Mouse (Mus musculus): Measurements from ENCODE around the gene Dazl.
"Not testable (repeated sequence)": the region's sequence is repeated elsewhere in the genome, so short reads cannot be mapped to it uniquely, and the experiment has no call there.

Dazl gene

DNA sequence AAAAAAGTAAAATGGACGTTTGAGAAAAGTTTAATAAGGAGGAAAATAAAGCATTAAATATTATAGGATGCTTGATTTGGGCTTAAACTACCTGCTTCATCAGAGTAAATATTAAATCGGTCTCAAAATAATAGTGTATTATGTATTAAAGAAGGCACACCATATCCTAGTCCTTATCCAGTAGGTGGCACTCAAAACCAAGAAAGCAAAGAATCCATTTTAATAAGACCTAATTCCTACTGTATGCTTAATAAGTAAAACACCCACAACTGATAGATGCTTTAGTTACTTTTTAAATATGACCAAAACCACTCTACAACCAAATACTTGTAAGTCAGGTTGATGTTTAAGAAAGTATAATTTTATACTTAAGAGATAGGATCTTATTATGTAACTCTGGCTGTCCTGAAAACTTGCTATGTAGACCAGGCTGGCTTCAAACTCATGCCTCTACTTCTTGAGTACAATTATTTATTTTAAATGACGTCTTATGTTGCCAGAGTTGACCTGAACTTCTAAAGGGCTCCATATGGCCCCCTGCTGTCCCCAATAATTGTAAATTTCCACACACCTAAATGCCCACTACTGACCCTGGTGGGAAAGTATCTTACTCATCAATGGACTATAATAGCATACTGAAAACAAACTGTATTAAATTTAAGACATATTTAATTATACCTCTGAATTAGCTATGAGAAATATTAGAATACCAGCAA lies 1.8 kb downstream of the Dazl start:
- no peak for DNase-seq (ENCODE audit: low read depth in 2 of 2, low spot score in 2 of 2)

- no peak for DNase-seq (ENCODE audit: low read depth in 2 of 2, low spot score in 2 of 2)
These were observed 8.6 kb downstream of the Dazl start for GRCm38 (mm10) chr17:50284845-50285244.

DNA sequence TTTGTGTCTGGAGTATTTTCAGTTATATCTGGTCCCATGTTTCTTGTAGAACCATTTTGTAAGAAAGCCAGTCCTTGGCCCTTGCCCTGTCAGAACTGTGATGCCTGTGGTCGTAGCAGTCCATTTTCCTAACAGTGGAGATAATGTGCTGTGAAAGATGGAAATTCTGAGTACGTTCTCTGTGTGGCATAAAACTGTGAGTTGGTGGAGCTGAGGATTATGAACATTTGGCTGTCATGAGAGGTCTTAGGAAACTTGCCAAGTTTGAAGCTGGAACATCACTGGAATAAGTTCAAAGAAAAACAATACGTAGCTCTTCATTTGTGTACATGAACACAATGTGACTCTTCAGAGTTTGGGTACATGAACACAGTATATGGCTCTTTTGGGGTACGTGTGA lies 31.8 kb downstream of the Dazl start:
- not testable (repeated sequence) for DNase-seq (ENCODE audit: low read depth in 2 of 2, low spot score in 2 of 2)

DNA sequence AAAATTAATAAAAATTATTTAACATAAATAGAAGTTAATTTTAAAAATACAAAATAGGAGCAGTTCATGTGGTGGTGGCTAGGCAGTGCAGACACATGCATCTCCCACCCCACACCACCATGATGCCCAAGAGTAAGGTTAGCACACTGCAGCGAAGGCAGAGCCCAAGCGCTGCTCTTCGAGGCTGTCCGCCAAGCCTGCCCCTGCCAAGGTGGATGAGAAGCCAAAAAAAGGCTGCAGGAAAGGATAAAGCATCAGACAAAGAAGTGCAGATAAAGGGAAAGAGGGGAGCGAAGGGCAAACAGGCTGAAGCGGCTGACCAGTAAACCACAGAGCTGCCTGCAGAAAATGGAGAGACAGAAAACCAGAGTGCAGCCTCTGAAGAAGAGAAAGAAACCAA lies 32.6 kb downstream of the Dazl start:
- no peak for DNase-seq (ENCODE audit: low read depth in 2 of 2, low spot score in 2 of 2)

DNA sequence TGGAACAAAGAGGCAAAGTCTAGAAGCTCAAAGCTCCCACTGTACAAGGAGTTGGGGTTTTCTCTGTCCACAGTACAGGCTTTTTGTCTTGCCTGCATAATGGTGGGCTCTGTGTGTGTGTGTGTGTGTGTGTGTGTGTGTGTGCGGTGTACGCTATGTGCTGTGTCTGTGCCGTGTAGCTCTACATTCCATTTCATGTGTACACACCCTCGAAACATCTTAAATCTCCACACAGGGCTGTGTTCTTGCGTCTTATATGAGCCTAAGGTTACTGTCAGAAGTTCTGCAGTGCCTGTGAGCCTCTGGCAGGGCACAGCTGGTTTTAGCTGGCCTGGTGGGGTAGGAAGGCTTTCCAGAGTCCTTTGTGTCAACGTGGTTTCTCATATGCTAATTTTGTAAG lies 46.8 kb downstream of the Dazl start:
- no peak for DNase-seq (ENCODE audit: low read depth in 2 of 2, low spot score in 2 of 2)

DNA sequence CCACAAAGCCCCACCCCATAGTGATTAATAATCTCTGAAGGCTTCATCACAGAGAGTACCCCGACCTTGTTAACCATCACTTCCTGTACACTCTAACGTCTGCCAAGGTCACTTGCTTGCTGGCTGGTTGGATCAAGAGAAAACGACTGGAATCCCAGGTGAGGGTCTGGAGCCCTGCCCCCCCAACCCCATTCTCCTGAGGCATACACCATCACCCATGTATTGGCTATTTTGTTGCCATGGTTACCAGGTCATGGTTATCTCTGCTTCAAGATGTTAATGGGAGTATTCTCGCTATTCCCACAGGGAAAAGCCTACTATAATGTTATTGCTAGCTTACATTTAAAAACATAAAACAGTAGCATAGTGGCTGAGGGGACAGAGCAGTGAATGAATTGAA lies 48.8 kb downstream of the Dazl start:
- DNase-seq (ENCODE audit: low read depth in 2 of 2, low spot score in 2 of 2), result no peak

DNA sequence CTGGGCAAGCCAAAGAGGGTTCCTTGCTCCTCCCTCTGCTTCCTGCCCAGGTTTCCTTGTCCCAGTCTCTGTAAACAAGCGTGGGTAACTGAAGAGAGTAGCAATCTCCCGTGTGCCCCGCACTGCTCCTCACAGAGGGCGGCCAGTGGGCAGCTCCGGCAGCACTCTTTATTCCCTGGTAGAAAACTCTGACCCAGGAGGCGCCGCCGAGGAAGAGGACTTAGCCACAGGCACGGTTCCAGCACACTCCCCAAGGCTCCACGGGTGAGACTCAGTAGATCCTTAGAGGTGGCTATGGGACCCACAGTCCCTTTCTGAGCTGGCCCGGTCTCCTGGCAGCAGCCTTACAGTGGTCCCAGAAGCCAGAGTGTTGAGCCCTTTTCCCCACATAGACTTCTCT lies 50.1 kb downstream of the Dazl start:
- DNase-seq (ENCODE audit: low read depth in 2 of 2, low spot score in 2 of 2), result no peak

DNA sequence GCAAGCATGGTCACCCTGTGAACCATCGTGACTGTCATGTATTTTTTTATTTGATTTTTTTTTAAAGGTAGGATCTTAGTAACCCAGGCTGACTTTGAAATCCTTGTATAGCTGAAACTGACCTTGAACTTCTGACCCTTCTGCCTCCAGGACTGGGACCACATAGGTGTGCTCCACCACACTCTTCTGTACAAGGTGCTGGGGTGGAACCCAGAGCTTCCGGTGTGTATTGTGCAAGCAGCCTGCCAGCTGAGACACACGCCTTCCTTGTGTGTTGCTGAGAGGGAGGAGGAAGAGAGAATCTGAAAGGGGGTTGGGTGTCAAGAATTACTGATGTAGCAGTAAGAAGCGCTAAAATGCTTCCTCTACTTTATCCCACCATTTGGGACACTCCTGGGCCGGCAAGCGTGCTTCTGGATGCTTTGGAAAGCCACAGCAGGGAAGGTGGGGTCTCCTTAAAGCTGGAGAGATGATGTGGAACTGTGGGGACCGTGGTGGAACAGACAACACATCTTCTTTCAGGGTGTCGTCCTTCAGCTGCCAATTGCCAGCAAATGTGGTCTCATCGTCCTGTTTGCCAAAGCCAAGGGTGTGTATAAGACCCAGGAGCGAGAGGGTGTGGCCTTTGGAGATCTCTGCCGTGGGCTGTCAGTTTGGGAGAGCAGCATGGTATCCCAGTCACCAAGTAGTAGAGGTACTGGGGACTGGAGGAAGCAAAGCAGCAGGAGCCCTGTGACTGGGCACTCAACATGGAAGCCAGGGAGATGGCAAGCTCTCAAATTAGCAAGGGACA lies 55.4 kb downstream of the Dazl start:
- DNase-seq (ENCODE audit: low read depth in 2 of 2, low spot score in 2 of 2), result no peak

DNA sequence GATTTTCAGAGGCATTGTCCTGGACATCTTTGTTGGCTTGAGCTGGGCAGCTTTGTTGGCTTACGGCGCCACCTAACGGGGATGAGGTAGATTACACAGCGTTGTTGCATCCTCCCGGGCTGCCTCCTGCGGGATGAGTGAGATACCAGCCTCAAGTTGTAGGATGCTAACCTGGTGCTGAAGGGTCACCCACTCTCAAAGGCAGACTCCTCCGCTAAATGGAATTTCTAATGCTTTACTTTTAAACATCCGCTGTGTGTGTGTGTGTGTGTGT lies 56.1 kb downstream of the Dazl start:
- peak; percentile 65 to 72 for DNase-seq (ENCODE audit: low read depth in 2 of 2, low spot score in 2 of 2)

- no peak for DNase-seq (ENCODE audit: low read depth in 2 of 2, low spot score in 2 of 2)
These were observed 56.6 kb downstream of the Dazl start for GRCm38 (mm10) chr17:50236702-50237435.

- DNase-seq (ENCODE audit: low read depth in 2 of 2, low spot score in 2 of 2), result no peak
These were observed 57.3 kb downstream of the Dazl start for GRCm38 (mm10) chr17:50235943-50236701.

GRCm38 (mm10) chr17:50233956-50234355 lies 59.5 kb downstream of the Dazl start:
- no peak for DNase-seq (ENCODE audit: low read depth in 2 of 2, low spot score in 2 of 2)

GRCm38 (mm10) chr17:50232821-50233220 lies 60.6 kb downstream of the Dazl start:
- DNase-seq (ENCODE audit: low read depth in 2 of 2, low spot score in 2 of 2), result no peak

GRCm38 (mm10) chr17:50231206-50231605 lies 62.2 kb downstream of the Dazl start:
- DNase-seq (ENCODE audit: low read depth in 2 of 2, low spot score in 2 of 2), result no peak

DNA sequence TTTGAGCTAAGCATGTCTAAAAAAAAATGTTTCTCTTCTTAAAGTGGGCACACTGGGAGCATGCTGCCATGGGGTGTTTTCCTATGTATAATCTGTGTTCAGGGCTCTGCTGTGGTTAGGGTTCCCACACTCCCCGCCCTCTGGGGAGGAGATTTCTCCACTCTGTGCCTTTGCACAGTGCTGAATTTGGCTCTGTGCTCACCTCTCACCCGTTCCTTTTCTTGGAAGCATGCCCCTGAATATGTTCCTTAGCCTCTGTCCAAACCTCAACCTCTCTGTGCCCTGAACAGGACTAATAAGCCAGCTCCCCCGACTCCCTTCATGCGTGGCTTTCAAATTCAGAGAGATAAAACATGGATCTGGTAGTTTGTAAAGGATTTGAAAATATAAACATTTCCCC lies 63.9 kb downstream of the Dazl start:
- DNase-seq (ENCODE audit: low read depth in 2 of 2, low spot score in 2 of 2), result no peak

Measured in CD8-positive naive resting alpha-beta T cell, adult 2 months (primary cell).